Mouse (Mus musculus) layer of hippocampus, postnatal 14 days (tissue): ENCODE data around the gene Ift20. TPM values are rescaled to one million over a fixed set of nuclear protein-coding genes. Genes with fewer than 3 reads are reported as not detected.
A peak's percentile ranks its signal among the peaks of the same experiment; 100 is the strongest.

Experiments
- DNase-seq, 2 experiments: peaks; one replicate each; pipeline ENCODE4 v3.0.0; 2021 to 2022; ENCODE audit warnings: low spot score in 2 of 2, mixed read lengths in 1 of 2
- long read RNA-seq, 2 experiments: library from polyadenylated mRNA; stranded (forward); transcript quantifications; one replicate each; pipeline ENCODE4 v2.0.0; 2021
- total RNA-seq, 2 experiments: library from RNA; stranded (reverse); gene quantifications; 2 replicates each; pipeline ENCODE4 v1.2.3; 2021

Gene Ift20
- total RNA-seq: 10 to 100 TPM; 73.7 to 79.8 TPM
- long read RNA-seq, experiment 1, transcript Ift20-204 (5 exons, 1,167 nt): minor isoform, 5 of 82 reads
- long read RNA-seq, experiment 1, transcript Ift20-203 (6 exons, 1,141 nt): major isoform, 62 of 82 reads
- long read RNA-seq, experiment 1, partial matches to known transcripts: 2 of 82 reads
- long read RNA-seq, experiment 1, other reads (novel, unspliced or antisense): 10 of 82 reads
- long read RNA-seq, experiment 2, transcript Ift20-204 (5 exons, 1,167 nt): minor isoform, 12 of 154 reads
- long read RNA-seq, experiment 2, transcript Ift20-202 (5 exons, 582 nt): minor isoform, 12 of 154 reads
- long read RNA-seq, experiment 2, transcript Ift20-203 (6 exons, 1,141 nt): major isoform, 107 of 154 reads
- long read RNA-seq, experiment 2, partial matches to known transcripts: 7 of 154 reads
- long read RNA-seq, experiment 2, other reads (novel, unspliced or antisense): 12 of 154 reads

DNA sequence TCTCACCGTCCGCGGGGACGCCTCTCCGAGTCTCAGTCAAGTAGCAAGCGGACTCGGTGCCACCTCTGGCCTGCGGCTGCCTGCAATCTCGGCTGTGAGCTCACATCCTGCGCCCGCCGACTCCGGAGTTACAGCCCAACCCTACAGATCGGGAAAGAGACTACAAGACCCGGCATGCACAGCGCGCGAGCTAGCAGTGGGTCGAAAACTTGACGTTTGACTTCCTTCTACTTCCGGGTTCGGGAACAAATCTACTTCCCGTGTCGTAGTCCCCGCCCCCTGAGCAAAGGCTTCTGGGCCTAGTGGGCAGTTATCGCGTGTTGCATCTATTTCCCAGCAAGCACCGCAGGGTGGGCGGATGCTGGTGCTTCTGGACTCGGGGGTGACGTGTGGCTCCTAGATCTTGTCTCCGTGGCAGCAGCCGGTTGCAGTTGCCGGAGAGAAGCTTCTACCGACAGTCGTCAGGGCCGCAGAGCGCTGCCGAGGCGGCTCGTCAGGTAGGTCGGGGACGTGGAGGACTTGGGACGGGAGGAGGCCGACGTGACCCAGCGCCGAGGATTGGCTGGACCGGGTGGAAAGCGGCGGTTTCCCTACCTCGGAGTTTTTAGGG is at the start of gene Ift20, which contains the start of gene Tnfaip1:
Ift20 (plus strand) TSS at position 282 of the 610 bp plus-strand sequence.
Tnfaip1 (minus strand) TSS at position 253 of the 610 bp plus-strand sequence.
- DNase-seq: peak; percentile 93 to 99

- peak; percentile 85 to 88 for DNase-seq
Measured at GRCm38 (mm10) chr11:78488168-78488567, 48.0 kb upstream of the Ift20 start.

DNA sequence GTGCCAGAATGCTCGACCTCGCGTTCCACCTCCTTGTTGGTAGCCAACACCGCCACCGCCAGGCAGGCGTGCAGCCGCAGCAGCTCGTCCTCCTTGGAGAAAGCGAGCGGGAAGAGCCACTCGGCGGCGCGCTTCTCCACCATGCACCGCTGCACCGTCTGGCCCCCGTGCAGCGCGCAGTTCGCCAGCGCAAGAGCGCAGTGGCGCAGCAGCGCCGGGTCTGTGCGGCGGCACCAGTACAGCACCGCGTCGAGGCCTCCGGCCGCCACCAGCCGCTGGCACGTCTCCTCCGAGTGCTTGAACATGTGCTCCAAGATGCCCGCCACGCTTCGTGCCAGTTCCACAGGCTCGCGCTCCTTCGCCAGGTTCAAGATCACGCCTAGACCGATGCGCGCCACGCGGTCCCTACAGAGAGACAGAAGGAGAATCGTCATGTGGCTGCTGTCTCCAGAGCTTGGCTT is 45.4 kb upstream of the Ift20 start:
- DNase-seq: peak in 1 of 2 experiments; percentile 52

- DNase-seq: no peak
Measured at GRCm38 (mm10) chr11:78495904-78496303, 40.3 kb upstream of the Ift20 start.

- peak; percentile 43 to 61 for DNase-seq
Measured at GRCm38 (mm10) chr11:78497071-78497541, 39.1 kb upstream of the Ift20 start.

- peak; percentile 93 to 96 for DNase-seq
Measured at GRCm38 (mm10) chr11:78497544-78498522, 38.3 kb upstream of the Ift20 start, which contains the start of gene Sarm1. Gene Sarm1, minus strand, starts transcription at chr11:78497754.

GRCm38 (mm10) chr11:78499004-78499403 is 37.2 kb upstream of the Ift20 start, which contains the start of gene Vtn:
Gene Vtn, plus strand, starts transcription at chr11:78499091.
- no peak for DNase-seq

- no peak for DNase-seq
Measured at GRCm38 (mm10) chr11:78499543-78499942, 36.6 kb upstream of the Ift20 start.

DNA sequence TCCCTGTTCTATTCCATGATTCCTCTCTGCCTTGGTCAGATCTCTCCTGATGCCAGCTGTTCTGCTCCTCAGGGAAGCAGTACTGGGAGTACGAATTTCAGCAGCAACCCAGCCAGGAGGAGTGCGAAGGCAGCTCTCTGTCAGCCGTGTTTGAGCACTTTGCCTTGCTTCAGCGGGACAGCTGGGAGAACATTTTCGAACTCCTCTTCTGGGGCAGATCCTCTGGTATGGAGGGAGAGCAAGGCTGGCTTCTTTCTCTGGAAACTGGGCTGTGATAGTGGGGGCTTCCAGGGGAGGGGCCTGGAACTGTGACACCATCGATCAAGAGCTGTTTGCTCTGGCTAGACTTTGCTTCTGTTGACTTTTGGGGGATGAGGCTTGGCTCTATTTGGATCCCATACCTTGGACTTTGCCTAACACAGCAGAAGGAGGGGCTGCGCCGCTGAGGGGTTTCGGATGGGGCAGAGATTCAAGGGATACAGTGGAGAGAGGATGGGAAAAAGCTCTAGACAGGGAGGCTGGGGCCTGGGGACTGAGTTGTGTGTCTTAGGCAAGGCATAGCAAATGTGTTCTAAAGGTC is 35.4 kb upstream of the Ift20 start:
- DNase-seq: no peak

GRCm38 (mm10) chr11:78501529-78501928 is 34.6 kb upstream of the Ift20 start:
- DNase-seq: no peak

DNA sequence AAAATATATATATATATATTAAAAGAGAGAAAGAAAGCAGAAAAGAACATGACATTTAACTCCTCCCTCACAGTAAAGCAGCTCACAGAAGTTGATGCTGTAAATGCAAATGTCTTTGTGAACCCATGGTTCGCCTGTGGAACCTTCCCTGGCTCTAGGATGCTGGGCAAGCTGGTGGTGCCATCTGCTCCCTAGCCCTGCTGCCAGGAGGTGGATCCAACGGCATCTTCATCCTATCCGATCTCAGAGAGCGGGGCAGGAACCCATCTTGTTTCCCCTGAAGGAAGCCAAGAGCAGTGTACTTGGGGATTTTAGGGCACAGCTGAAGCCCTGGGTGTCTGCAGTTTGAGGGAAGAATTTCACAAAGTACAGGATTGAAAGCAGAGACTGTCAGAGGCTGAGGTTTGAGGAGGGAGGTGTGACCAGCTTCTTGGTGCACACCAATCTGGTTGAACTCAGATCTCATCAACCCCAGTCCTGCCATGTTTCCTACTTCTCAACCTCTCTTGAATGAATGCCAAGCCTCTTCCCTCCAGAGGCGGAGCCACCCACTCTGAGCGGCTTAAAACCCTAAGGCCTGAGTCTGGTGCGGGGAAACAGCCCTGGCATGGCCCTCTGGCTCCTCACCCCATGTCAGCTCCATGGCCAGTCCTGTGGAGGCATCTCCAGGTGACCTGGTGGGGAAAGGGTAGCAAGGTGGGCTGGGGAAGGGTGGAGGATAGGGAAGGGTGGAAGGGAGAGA is 33.1 kb upstream of the Ift20 start, which contains the start of gene Sebox:
Sebox (plus strand) TSS at position 539 of the 742 bp plus-strand sequence.
- DNase-seq: peak; percentile 42 to 76

GRCm38 (mm10) chr11:78505430-78505829 is 30.7 kb upstream of the Ift20 start:
- DNase-seq: no peak

DNA sequence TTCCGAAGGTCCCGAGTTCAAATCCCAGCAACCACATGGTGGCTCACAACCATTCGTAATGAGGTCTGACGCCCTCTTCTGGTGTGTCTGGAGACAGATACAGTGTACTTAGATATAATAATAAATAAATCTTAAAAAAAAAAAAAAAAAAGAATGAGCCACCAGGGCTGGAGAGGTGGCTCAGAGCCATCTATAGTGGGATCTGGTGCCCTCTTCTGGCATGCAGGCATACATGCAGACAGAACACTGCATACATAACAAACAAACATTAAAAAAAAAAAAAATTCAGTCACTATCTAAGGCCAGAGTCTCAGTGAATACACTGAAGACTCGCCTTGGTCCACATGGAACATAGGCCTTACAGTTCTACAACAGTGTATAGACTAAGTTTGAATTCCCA is 27.0 kb upstream of the Ift20 start:
- no peak for DNase-seq

- DNase-seq: peak; percentile 82 to 93
Measured at GRCm38 (mm10) chr11:78512025-78512957, 23.9 kb upstream of the Ift20 start, which contains the start of the genes Tmem199 and Poldip2. Gene Tmem199, minus strand, starts transcription at chr11:78512172. Gene Poldip2, plus strand, starts transcription at chr11:78512193.

- no peak for DNase-seq
Measured at GRCm38 (mm10) chr11:78513106-78513790, 22.9 kb upstream of the Ift20 start.

- no peak for DNase-seq
Measured at GRCm38 (mm10) chr11:78515549-78516325, 20.4 kb upstream of the Ift20 start.

- DNase-seq: no peak
Measured at GRCm38 (mm10) chr11:78518931-78519330, 17.2 kb upstream of the Ift20 start.
